Mouse (Mus musculus) heart, postnatal 0 days (tissue): Measurements from ENCODE around the gene Ahnak.

ENCODE experiments used
- CTCF ChIP-seq: IDR thresholded peaks from 2 replicates; pipeline ENCODE4 v1.5.1; 2016; ENCODE audit warnings: antibody characterized with exemption, control low read depth, low read depth
- EP300 ChIP-seq: IDR thresholded peaks from 2 replicates; pipeline ENCODE4 v1.6.1; 2016; ENCODE audit warnings: antibody characterized with exemption, low read depth

- TF ChIP-seq CTCF (no peak), EP300 (no peak)
Measured at GRCm38 (mm10) chr19:9025562-9026257, 36.6 kb downstream of the Ahnak start.
